Mouse (Mus musculus) heart, embryonic 16.5 days (tissue): ENCODE results near the gene Dcaf1. TPM values are rescaled to one million over a fixed set of nuclear protein-coding genes. Genes with fewer than 3 reads are reported as not detected.

Experiments
- ATAC-seq: fragments of 200-750 bp; cut with Nextera tagmentation; replicated peaks from 2 replicates; pipeline ENCODE4 v1.8.0; 2017; ENCODE audit warnings: moderate number of reproducible peaks; ENCODE audit not compliant: insufficient read depth, low FRiP score; ENCODE audit errors: extremely low read depth
- H3K27ac ChIP-seq: fragments of 300-500 bp; sonication (generic); 2 replicates; pipeline ENCODE4 v1.5.1; 2014; ENCODE audit warnings: mild to moderate bottlenecking, low read length, control low read depth, moderate library complexity
- H3K27me3 ChIP-seq: fragments of 300-500 bp; sonication (generic); 2 replicates; pipeline ENCODE4 v1.6.1; 2014; ENCODE audit warnings: low read length, mixed read lengths; ENCODE audit not compliant: control insufficient read depth, insufficient read depth
- H3K36me3 ChIP-seq: fragments of 300-500 bp; sonication (generic); 2 replicates; pipeline ENCODE4 v1.6.1; 2014; ENCODE audit not compliant: control insufficient read depth, insufficient read depth
- H3K4me1 ChIP-seq: fragments of 300-500 bp; sonication (generic); 2 replicates; pipeline ENCODE4 v1.6.1; 2014; ENCODE audit warnings: low read length, mixed read lengths; ENCODE audit not compliant: control insufficient read depth, insufficient read depth
- H3K4me2 ChIP-seq: fragments of 300-500 bp; sonication (generic); 2 replicates; pipeline ENCODE4 v1.6.1; 2014; ENCODE audit warnings: low read depth, mild to moderate bottlenecking, control low read depth, low read length
- H3K4me3 ChIP-seq: fragments of 300-500 bp; sonication (generic); 2 replicates; pipeline ENCODE4 v1.5.1; 2014; ENCODE audit warnings: mild to moderate bottlenecking, control low read depth, low read length
- H3K9ac ChIP-seq: fragments of 300-500 bp; sonication (generic); 2 replicates; pipeline ENCODE4 v1.6.1; 2014; ENCODE audit warnings: low read length, control low read depth
- H3K9me3 ChIP-seq: fragments of 300-500 bp; sonication (generic); replicated peaks from 2 replicates; pipeline ENCODE4 v1.6.1; 2016; ENCODE audit warnings: low read length; ENCODE audit not compliant: control insufficient read depth
- WGBS: fragments of 180-500 bp; shearing (Covaris S2); extraction: QIAGEN DNeasy Blood & Tissue Kit; methylation state at CpG from one replicate; pipeline ENCODE4 v1.1.7; 2014; 5-methylcytosine and 5-hydroxymethylcytosine counted together
- polyA plus RNA-seq: library from polyadenylated mRNA; unstranded; fragments of >200 nt; fragmentation: Nextera tagmentation; extraction: Ambion mirVana; gene quantifications from 2 replicates; pipeline ENCODE4 v1.2.1, GENCODE M21; 2015

The Dcaf1 gene
- polyA plus RNA-seq, 1 experiment from 2014 or later = 17.8 TPM

DNA sequence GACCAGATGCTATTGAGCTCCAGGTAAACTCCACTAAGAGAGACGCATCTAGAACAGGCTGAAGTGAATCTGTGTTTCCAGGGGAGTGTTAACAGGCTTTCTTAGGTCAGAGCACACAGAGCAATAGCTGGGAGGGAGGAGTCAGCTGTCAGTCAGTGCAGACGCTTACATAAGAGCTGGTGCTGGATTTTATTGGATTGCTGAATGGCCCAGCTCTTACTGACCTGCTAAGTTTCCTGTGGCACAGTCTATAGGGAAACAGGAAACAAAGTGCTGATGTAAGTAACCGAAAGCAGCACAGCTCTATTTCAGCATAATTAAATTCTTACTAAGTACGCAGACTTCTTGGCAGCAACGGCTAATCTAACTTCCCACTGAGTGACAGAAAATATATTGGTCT is 87.0 kb downstream of the Dcaf1 start:
- no peak overlapping the region for H3K4me3 ChIP-seq
- H3K9me3 ChIP-seq = no peaks in the 10 kb centered on the region
- no peak overlapping the region for H3K9ac ChIP-seq
- H3K27me3 ChIP-seq = no peaks in the 10 kb centered on the region
- no peaks in the 10 kb centered on the region for H3K36me3 ChIP-seq
- H3K4me2 ChIP-seq = no peak overlapping the region
- WGBS = 37% methylated on average over 5 of the region's 5 CpGs
- 0 out of 2 replicates have a peak, but pooled peaks have one; percentile 52 for ATAC-seq
- H3K4me1 ChIP-seq = peaks cover 2% of the 10 kb centered on the region; the same call in 1 of the 2 replicates
- no peak overlapping the region for H3K27ac ChIP-seq

DNA sequence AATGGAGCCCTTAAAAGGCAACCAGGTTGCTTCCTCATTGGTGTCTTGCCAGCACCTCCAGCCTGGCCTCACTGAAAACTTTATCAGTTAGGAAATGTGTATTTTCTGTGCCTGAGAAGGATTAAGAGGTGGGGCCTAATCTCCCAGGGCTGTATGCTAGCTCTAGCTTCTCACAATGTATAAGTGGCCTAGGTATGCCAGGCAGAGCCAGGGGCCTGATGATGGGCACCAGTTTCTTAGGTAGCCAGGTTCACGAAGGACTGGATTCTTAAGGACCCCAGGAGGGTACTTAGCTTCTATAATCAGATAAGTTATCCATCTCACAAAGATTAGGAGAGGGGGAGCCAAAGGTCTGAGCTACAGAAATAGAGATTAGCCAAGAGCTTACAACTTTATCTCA is 90.0 kb downstream of the Dcaf1 start:
- H3K9me3 ChIP-seq = no peaks in the 10 kb centered on the region
- WGBS = 40% methylated on average over 1 of the region's 1 CpGs
- no peak for ATAC-seq

DNA sequence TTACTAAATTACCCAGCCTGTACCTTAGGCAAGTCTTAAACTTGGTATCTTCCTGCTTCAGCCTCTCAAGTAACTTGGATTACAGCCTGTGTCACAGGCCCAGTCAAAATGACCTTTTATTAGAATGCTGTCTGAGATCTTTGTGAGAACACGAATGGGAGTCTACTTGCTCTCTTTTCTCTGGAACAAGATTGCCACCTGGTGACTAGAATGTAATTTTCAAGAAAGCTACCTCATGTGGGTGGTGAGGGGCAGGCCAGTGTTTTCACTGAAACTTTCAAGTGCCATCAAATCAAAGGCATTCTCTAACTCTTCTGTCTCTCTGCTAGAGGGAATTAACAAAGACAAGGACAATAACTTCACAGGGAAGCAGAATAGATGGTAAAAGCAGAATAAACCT is 92.1 kb downstream of the Dcaf1 start:
- 8% methylated on average over 1 of the region's 1 CpGs for WGBS
- Histone ChIP-seq H3K36me3 (no peaks in the 10 kb centered on the region), H3K4me3 (no peak overlapping the region), H3K9me3 (no peaks in the 10 kb centered on the region), H3K27ac (no peak overlapping the region), H3K9ac (no peak overlapping the region), H3K4me1 (no peaks in the 10 kb centered on the region), H3K27me3 (no peaks in the 10 kb centered on the region), H3K4me2 (no peak overlapping the region)
- ATAC-seq = no peak

More for the DNA sequence above, 90.0 kb downstream of the Dcaf1 start:
- Histone ChIP-seq H3K4me2 (no peak overlapping the region), H3K36me3 (no peaks in the 10 kb centered on the region), H3K27ac (no peak overlapping the region), H3K9ac (no peak overlapping the region), H3K27me3 (no peaks in the 10 kb centered on the region), H3K4me1 (peaks cover 2% of the 10 kb centered on the region; the same call in 1 of the 2 replicates), H3K4me3 (no peak overlapping the region)

DNA sequence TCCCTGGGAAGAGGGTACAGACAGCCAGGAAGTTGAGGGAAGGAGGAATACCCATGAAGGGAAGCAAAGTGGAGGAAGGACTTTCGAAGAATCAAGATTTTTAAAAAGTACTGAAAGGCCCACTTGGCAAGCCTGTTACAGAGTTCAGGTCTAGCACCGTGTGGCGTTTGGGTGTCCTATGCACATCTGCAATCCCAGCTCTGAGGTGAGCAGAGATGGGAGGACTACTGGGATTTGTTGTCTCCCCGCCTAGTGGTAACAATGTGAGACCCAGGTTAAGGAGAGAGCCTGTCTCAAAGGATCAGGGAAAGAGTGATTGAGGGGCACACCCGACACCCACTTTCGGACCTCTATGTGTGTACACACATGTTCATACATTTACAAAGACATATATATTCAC is 93.2 kb downstream of the Dcaf1 start:
- H3K4me2 ChIP-seq = no peak overlapping the region
- no peak for ATAC-seq
- 75% methylated on average over 6 of the region's 6 CpGs for WGBS
- H3K4me3 ChIP-seq = no peak overlapping the region
- H3K9me3 ChIP-seq = no peaks in the 10 kb centered on the region
- no peak overlapping the region for H3K9ac ChIP-seq
- no peaks in the 10 kb centered on the region for H3K4me1 ChIP-seq
- H3K27me3 ChIP-seq = no peaks in the 10 kb centered on the region
- no peaks in the 10 kb centered on the region for H3K36me3 ChIP-seq
- no peak overlapping the region for H3K27ac ChIP-seq

Other genes starting within 250 kb of the Dcaf1 start
- not detected in 2 replicates for gene Iqcf6, start 195.3 kb upstream of the Dcaf1 start, polyA plus RNA-seq
- gene Grm2, start 165.8 kb upstream of the Dcaf1 start, polyA plus RNA-seq = not detected in 2 replicates
- gene Tex264, start 135.9 kb upstream of the Dcaf1 start, polyA plus RNA-seq = 52.5 and 53.6 TPM in 2 replicates
- gene Rad54l2, start 32.7 kb upstream of the Dcaf1 start, polyA plus RNA-seq = 3.1 and 3.8 TPM in 2 replicates
- gene Rbm15b, start 65.6 kb downstream of the Dcaf1 start, polyA plus RNA-seq = 3.9 and 4.6 TPM in 2 replicates
- 189 and 245 TPM in 2 replicates for gene Manf, start 70.1 kb downstream of the Dcaf1 start, polyA plus RNA-seq